Mouse (Mus musculus) hindbrain, embryonic 13.5 days (tissue): ENCODE measurements at regions not wholly inside any gene's neighbourhood (a gene's known extent, or its start where the extent isn't known, plus 50 kb on each side); places are given as distances from the start of the nearest gene placed in this dataset.

ENCODE experiments used
- ATAC-seq: fragments of 200-750 bp; cut with Nextera tagmentation; 2 replicates; pipeline ENCODE4 v1.8.0; 2017; ENCODE audit warnings: moderate TSS enrichment; ENCODE audit not compliant: low FRiP score
- H3K27ac ChIP-seq: fragments of 300-500 bp; sonication (generic); 2 replicates; pipeline ENCODE4 v1.5.1; 2015; ENCODE audit warnings: inconsistent platforms, mild to moderate bottlenecking, moderate library complexity
- H3K27me3 ChIP-seq: fragments of 300-500 bp; sonication (generic); 2 replicates; pipeline ENCODE4 v1.6.1; 2015; ENCODE audit warnings: mild to moderate bottlenecking, inconsistent platforms
- H3K36me3 ChIP-seq: fragments of 300-500 bp; sonication (generic); 2 replicates; pipeline ENCODE4 v1.6.1; 2015; ENCODE audit warnings: mild to moderate bottlenecking, inconsistent platforms
- H3K4me1 ChIP-seq: fragments of 300-500 bp; sonication (generic); replicated peaks from 2 replicates; pipeline ENCODE4 v1.6.1; 2015; ENCODE audit warnings: inconsistent platforms
- H3K4me2 ChIP-seq: fragments of 300-500 bp; sonication (generic); 2 replicates; pipeline ENCODE4 v1.6.1; 2015; ENCODE audit warnings: inconsistent platforms, mild to moderate bottlenecking, moderate library complexity
- H3K4me3 ChIP-seq: fragments of 300-500 bp; sonication (generic); 2 replicates; pipeline ENCODE4 v1.5.1; 2015; ENCODE audit warnings: mild to moderate bottlenecking, inconsistent platforms
- H3K9ac ChIP-seq: fragments of 300-500 bp; sonication (generic); 2 replicates; pipeline ENCODE4 v1.6.1; 2015; ENCODE audit warnings: mild to moderate bottlenecking, inconsistent platforms
- H3K9me3 ChIP-seq: fragments of 300-500 bp; sonication (generic); 2 replicates; pipeline ENCODE4 v1.6.1; 2016; ENCODE audit warnings: inconsistent platforms
- WGBS: fragments of 180-500 bp; shearing (Covaris S2); methylation state at CpG from one replicate; pipeline ENCODE4 v1.1.7; 2015; 5-methylcytosine and 5-hydroxymethylcytosine counted together

GRCm38 (mm10) chr10:38458975-38459374, 362.6 kb downstream of the Rfpl4b start:
- no peak overlapping the region for H3K27ac ChIP-seq
- H3K4me1 ChIP-seq = no peaks in the 10 kb centered on the region
- no peak for ATAC-seq
- 52% methylated on average over 3 of the region's 3 CpGs for WGBS
- H3K9ac ChIP-seq = no peak overlapping the region
- H3K4me3 ChIP-seq = no peak overlapping the region
- H3K36me3 ChIP-seq = no peaks in the 10 kb centered on the region
- H3K27me3 ChIP-seq = no peaks in the 10 kb centered on the region
- no peaks in the 10 kb centered on the region for H3K9me3 ChIP-seq
- H3K4me2 ChIP-seq = no peak overlapping the region

GRCm38 (mm10) chr10:38458424-38458823, 363.2 kb downstream of the Rfpl4b start:
- no peaks in the 10 kb centered on the region for H3K4me1 ChIP-seq
- no peak overlapping the region for H3K4me2 ChIP-seq
- no peak overlapping the region for H3K9ac ChIP-seq
- H3K27ac ChIP-seq = no peak overlapping the region
- ATAC-seq = no peak
- H3K27me3 ChIP-seq = no peaks in the 10 kb centered on the region
- no peaks in the 10 kb centered on the region for H3K9me3 ChIP-seq
- H3K36me3 ChIP-seq = no peaks in the 10 kb centered on the region
- no peak overlapping the region for H3K4me3 ChIP-seq
- 81% methylated on average over 3 of the region's 3 CpGs for WGBS

DNA sequence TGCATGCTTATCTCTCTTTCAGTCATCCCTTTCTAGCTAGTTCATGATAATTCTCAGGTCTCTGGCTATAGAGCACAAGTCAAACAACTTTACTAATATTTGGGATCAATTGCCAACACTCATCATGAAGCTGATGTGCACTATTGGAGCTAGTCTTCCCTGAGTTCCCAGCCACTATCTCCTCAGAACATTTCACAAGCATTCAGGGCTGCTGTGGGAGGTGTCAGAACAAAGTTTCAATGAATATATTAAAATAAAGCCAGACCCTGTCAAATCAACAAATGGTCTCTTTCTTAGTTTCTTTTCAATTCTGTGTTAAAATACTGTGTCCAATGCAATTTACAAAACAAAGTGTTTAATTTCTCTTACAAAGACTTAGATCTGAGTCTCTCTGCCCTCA, 364.8 kb downstream of the Rfpl4b start:
- H3K27ac ChIP-seq = no peak overlapping the region
- H3K9ac ChIP-seq = no peak overlapping the region
- H3K9me3 ChIP-seq = no peaks in the 10 kb centered on the region
- H3K4me1 ChIP-seq = no peaks in the 10 kb centered on the region
- H3K36me3 ChIP-seq = no peaks in the 10 kb centered on the region
- H3K4me3 ChIP-seq = no peak overlapping the region
- no peak for ATAC-seq
- H3K4me2 ChIP-seq = no peak overlapping the region
- no peaks in the 10 kb centered on the region for H3K27me3 ChIP-seq

GRCm38 (mm10) chr10:38449263-38449662, 372.3 kb downstream of the Rfpl4b start:
- no peak for ATAC-seq
- peaks cover 9% of the 10 kb centered on the region for H3K9me3 ChIP-seq
- no peaks in the 10 kb centered on the region for H3K27me3 ChIP-seq
- H3K4me2 ChIP-seq = no peak overlapping the region
- H3K27ac ChIP-seq = no peak overlapping the region
- H3K9ac ChIP-seq = no peak overlapping the region
- no peaks in the 10 kb centered on the region for H3K36me3 ChIP-seq
- no peak overlapping the region for H3K4me3 ChIP-seq
- no peaks in the 10 kb centered on the region for H3K4me1 ChIP-seq
- 86% methylated on average over 4 of the region's 4 CpGs for WGBS

GRCm38 (mm10) chr10:38447706-38448105, 373.9 kb downstream of the Rfpl4b start:
- Histone ChIP-seq H3K4me2 (no peak overlapping the region), H3K4me3 (no peak overlapping the region), H3K4me1 (no peaks in the 10 kb centered on the region), H3K9ac (no peak overlapping the region), H3K27ac (no peak overlapping the region), H3K9me3 (peaks cover 9% of the 10 kb centered on the region), H3K36me3 (no peaks in the 10 kb centered on the region), H3K27me3 (no peaks in the 10 kb centered on the region)
- 94% methylated on average over 1 of the region's 1 CpGs for WGBS
- no peak for ATAC-seq

- Histone ChIP-seq H3K27ac (no peak overlapping the region), H3K4me2 (no peak overlapping the region), H3K9me3 (peaks cover 9% of the 10 kb centered on the region), H3K4me3 (no peak overlapping the region), H3K4me1 (no peaks in the 10 kb centered on the region), H3K9ac (no peak overlapping the region), H3K36me3 (no peaks in the 10 kb centered on the region), H3K27me3 (no peaks in the 10 kb centered on the region)
- no peak for ATAC-seq
Measured at GRCm38 (mm10) chr10:38447256-38447655, 374.3 kb downstream of the Rfpl4b start.

GRCm38 (mm10) chr10:38439286-38439685, 382.3 kb downstream of the Rfpl4b start:
- no peak for ATAC-seq
- no peak overlapping the region for H3K9ac ChIP-seq
- WGBS = 91% methylated on average over 2 of the region's 2 CpGs

DNA sequence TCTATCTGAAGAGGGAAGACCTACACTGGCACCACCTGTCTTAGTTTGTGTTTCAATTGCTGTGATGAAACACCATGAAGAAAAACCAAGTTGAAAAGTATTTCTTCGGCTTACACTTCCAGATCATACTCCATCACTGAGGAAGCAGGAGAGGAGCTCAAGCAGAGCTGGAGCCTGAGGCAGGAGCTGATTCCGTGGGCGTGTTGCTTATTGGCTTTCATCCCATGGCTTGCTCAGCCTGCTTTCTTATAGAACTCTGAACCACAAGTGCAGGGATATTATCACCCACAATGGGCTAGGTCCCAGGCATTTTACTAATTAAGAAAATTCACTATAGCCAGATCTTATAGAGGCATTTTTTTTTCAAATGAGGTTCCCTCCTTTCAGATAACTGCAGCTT, 384.7 kb downstream of the Rfpl4b start:
- H3K9me3 ChIP-seq = no peaks in the 10 kb centered on the region
- no peak for ATAC-seq
- H3K27ac ChIP-seq = no peak overlapping the region
- H3K36me3 ChIP-seq = no peaks in the 10 kb centered on the region
- H3K9ac ChIP-seq = no peak overlapping the region
- no peaks in the 10 kb centered on the region for H3K4me1 ChIP-seq
- H3K4me2 ChIP-seq = no peak overlapping the region
- WGBS = 92% methylated on average over 3 of the region's 3 CpGs
- no peak overlapping the region for H3K4me3 ChIP-seq
- no peaks in the 10 kb centered on the region for H3K27me3 ChIP-seq

More at GRCm38 (mm10) chr10:38439286-38439685, 382.3 kb downstream of the Rfpl4b start:
- no peak overlapping the region for H3K4me2 ChIP-seq
- no peaks in the 10 kb centered on the region for H3K4me1 ChIP-seq
- H3K36me3 ChIP-seq = no peaks in the 10 kb centered on the region
- no peaks in the 10 kb centered on the region for H3K9me3 ChIP-seq
- H3K27me3 ChIP-seq = no peaks in the 10 kb centered on the region
- H3K27ac ChIP-seq = no peak overlapping the region
- no peak overlapping the region for H3K4me3 ChIP-seq

DNA sequence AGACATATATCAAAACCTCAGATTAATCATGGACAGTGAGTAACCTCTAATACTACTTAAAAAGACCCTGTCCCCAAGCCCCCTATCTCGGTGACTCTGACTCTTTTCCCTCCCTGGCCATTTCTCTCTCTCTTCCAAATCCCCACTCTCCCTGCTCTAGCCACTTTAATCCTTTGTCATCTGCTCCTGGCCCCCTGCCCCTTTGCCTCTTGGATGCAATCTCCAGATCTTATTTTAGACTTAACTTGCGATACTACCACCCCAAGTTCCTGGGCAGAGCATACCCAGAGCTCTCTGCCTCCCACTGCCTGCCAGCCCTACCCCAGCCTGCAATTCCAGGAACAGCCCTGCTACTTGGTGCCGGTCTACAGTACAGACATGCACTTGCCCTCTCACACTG, 400.0 kb downstream of the Rfpl4b start:
- no peak for ATAC-seq
- WGBS = 89% methylated on average over 3 of the region's 3 CpGs
- Histone ChIP-seq H3K9ac (no peak overlapping the region), H3K4me1 (no peaks in the 10 kb centered on the region), H3K4me2 (no peak overlapping the region), H3K27ac (no peak overlapping the region), H3K4me3 (no peak overlapping the region), H3K9me3 (no peaks in the 10 kb centered on the region), H3K36me3 (no peaks in the 10 kb centered on the region), H3K27me3 (no peaks in the 10 kb centered on the region)

DNA sequence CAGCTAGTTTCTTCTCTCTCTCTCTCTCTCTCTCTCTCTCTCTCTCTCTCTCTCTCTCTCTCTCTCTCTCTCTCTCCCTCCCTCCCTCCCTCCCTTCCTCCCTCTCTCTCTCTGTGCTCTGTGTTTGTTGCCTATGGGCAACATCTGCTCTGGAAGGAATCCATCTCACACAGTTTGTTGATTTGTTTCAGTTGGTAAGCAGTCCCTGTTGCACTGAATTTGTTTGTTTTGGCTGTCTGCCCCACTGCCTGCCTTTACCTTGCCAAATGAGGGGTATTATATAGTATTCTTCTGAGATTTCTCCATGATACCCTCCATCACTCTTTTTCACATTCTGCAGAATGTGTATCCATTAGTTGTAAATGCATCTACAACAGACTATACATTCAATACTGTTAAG, 401.8 kb downstream of the Rfpl4b start:
- Histone ChIP-seq H3K9ac (no peak overlapping the region), H3K27me3 (no peaks in the 10 kb centered on the region), H3K27ac (no peak overlapping the region), H3K9me3 (no peaks in the 10 kb centered on the region), H3K4me2 (no peak overlapping the region), H3K36me3 (no peaks in the 10 kb centered on the region), H3K4me1 (no peaks in the 10 kb centered on the region), H3K4me3 (no peak overlapping the region)
- peak; percentile 52; the same call in 1 of the 2 replicates for ATAC-seq

DNA sequence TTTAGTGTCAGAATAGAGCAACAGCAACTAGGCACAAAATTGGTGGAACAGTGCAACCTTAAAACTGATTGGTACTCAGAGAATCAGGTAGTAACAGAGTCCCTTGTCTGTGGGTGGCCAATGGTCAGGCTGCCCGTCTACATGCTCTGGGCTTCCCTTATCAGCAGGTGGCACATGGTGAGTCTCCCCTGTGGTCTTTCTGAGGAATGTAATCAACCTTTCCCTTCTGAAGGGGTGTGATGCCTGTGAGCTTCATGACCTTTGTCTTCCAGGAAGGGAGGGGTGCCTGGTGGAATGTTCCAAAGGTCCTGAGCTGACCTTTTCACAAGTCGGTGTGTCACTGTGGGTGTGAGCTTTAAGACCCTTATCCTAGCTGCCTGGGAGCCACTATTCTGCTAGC, 438.4 kb downstream of the Rfpl4b start:
- 69% methylated on average over 2 of the region's 2 CpGs for WGBS
- H3K36me3 ChIP-seq = no peaks in the 10 kb centered on the region
- no peak for ATAC-seq
- no peaks in the 10 kb centered on the region for H3K4me1 ChIP-seq
- H3K4me3 ChIP-seq = no peak overlapping the region
- H3K4me2 ChIP-seq = no peak overlapping the region
- no peak overlapping the region for H3K27ac ChIP-seq
- H3K9ac ChIP-seq = no peak overlapping the region
- no peaks in the 10 kb centered on the region for H3K27me3 ChIP-seq
- H3K9me3 ChIP-seq = no peaks in the 10 kb centered on the region

DNA sequence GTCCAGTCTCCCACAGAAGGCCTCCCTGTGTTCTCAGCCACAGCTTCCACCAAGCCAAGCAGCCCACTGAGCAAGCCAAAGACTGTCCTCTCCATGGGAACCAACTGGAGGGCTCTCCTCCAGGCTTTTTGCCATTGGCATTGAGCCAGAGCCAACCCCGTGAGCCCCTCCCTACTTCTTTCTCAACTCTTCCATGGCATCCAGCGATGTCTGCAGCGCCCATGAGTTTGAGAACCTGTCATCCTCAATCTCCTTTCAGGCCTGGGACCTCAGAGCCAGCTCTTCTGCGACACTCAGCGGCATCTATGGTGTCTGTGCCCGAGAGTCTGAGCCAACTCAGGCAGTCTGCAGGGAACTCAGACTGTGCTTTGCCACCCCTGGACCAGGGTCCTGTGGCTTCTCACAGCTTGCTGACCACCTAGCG, 439.7 kb downstream of the Rfpl4b start:
- ATAC-seq = peak; percentile 68
- WGBS = 78% methylated on average over 7 of the region's 7 CpGs

DNA sequence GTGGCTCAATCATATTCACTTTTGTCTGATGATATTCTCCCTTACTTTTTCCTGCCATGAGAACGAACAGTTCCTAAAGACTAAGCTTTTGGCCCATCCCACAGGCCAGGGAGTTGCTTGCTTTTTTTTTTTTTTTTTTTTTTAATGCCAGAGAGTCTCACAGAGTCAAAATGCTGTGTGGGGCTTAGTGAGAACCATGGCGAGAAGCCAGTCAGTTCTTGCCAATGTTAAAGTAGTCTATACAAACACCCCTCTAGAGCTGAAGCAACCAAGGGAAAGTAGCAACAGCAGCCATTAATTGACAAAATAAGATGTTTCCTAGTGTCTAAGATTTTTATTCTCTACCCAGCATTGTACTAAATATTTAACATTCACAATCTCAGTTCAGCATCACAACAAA, 441.2 kb downstream of the Rfpl4b start:
- Histone ChIP-seq H3K4me1 (no peaks in the 10 kb centered on the region), H3K4me3 (no peak overlapping the region), H3K27me3 (no peaks in the 10 kb centered on the region), H3K9me3 (no peaks in the 10 kb centered on the region), H3K9ac (no peak overlapping the region), H3K36me3 (no peaks in the 10 kb centered on the region), H3K27ac (no peak overlapping the region), H3K4me2 (no peak overlapping the region)
- no peak for ATAC-seq
- WGBS = 84% methylated on average over 2 of the region's 2 CpGs

More for the DNA sequence above, 439.7 kb downstream of the Rfpl4b start:
- Histone ChIP-seq H3K9me3 (no peaks in the 10 kb centered on the region), H3K4me1 (no peaks in the 10 kb centered on the region), H3K27me3 (no peaks in the 10 kb centered on the region), H3K27ac (no peak overlapping the region), H3K36me3 (no peaks in the 10 kb centered on the region), H3K4me3 (no peak overlapping the region), H3K9ac (no peak overlapping the region), H3K4me2 (no peak overlapping the region)

DNA sequence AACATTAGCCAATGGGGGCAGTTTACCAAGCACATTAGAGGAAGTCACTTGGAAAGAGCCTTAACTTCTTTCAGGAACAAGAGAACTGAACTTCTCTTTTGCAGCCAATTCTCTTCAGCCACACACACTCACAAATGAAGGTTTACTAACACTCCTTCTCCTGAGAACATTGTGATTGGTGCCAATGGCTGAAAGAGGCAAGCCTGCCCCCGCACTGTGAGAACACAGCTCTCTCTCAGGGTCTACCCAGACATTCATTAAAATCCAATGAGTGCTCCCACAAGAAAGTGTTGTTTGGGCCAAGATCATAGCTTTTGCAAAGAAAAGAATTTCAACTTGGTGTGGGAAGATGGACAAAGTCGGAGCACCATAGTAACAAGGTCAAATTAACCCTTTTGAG, 454.8 kb downstream of the Rfpl4b start:
- 78% methylated on average over 2 of the region's 2 CpGs for WGBS
- Histone ChIP-seq H3K9me3 (no peaks in the 10 kb centered on the region), H3K4me2 (no peak overlapping the region), H3K27me3 (no peaks in the 10 kb centered on the region), H3K27ac (no peak overlapping the region), H3K36me3 (no peaks in the 10 kb centered on the region), H3K9ac (no peak overlapping the region), H3K4me1 (no peaks in the 10 kb centered on the region), H3K4me3 (no peak overlapping the region)
- ATAC-seq = no peak
